Mouse (Mus musculus): ENCODE measurements at regions not wholly inside any gene's neighbourhood (a gene's known extent, or its start where the extent isn't known, plus 50 kb on each side); places are given as distances from the start of the nearest gene placed in this dataset.

DNA sequence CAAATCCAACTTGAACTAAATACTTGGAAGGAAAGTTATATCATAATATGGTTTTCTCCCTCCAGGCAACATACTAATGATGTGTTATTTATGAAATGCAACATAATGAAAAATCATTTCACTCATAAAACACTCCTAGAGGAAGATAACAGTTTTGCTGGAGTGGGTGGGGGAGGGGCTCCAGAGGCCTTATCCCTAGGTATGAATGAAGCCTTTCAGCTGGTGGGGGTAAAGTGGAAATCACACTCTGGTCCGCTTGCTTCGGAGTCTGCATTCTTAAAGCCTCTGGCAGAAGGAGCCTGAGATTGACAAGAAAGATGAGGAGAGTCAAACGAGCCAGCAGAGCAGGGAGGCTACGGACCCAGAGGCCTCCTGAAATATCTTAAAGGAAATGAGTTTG lies 219.5 kb upstream of the Map3k7 start:
- H3K27me3 ChIP-seq = no peaks in the 10 kb centered on the region
- no peak for ATAC-seq (replicated peaks; ENCODE audit: insufficient number of reproducible peaks, insufficient read depth, low FRiP score, low read depth)
- no peaks in the 10 kb centered on the region for H3K9me3 ChIP-seq (replicated peaks)
- H3K27ac ChIP-seq = no peak overlapping the region
- no peaks in the 10 kb centered on the region for H3K4me1 ChIP-seq (replicated peaks)
- no peaks in the 10 kb centered on the region for H3K36me3 ChIP-seq
- WGBS = 30% methylated on average over 4 of the region's 4 CpGs
- no peak overlapping the region for H3K9ac ChIP-seq
- no peak overlapping the region for H3K4me2 ChIP-seq
- H3K4me3 ChIP-seq = no peak overlapping the region

DNA sequence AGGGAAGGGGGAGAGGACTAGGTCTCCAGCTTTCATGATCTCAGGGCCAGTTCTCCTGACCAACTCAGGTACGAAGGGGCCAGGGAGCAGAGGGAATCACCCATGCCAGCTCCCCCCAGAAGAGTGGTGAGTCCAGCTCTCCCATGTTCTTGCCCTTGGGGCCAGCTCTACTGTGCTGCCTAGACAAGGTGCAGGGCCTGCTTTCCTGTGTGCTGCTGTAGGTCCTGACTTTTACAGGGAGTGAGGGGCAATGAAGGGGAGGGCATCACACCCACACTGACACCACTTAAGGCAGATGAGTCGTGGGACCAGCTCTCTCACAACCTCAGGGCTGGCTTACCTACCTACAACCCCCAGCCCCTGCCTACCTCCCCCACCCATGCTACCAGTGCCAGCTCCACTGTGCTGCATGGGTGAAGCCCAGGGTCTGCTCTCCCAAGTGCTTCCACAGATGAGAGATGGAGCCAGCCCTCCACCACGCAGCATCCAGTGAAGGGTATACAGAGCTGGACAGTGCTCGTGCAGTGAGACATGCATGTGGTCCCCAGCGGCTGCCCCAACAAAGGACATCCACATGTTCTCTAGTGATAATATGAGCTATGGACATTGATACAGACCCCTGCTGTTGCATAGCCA lies 210.1 kb upstream of the Map3k7 start:
- ATAC-seq (replicated peaks; ENCODE audit: insufficient number of reproducible peaks, insufficient read depth, low FRiP score, low read depth) = no peak
- H3K4me3 ChIP-seq = no peak overlapping the region
- WGBS = 83% methylated on average over 5 of the region's 5 CpGs

DNA sequence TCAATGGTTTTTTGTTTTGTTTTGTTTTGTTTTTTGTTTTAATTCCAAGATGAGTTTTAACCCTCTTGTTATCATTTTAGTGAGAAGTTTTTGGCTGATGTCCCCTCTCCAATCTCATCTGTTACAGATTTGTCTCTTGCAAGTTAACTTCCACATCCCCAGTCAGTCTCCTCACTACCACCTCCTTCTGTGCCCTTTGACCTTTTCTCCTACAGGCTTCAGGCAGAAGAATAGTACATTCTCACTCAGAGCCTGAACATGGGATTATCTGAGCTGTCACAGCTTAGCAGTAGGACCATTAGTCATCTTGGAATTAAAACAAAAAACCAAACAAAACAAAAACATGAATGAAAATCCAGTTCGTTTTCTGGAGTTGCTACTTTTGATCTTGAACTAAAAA lies 206.8 kb upstream of the Map3k7 start:
- no peak overlapping the region for H3K9ac ChIP-seq
- no peak for ATAC-seq (replicated peaks; ENCODE audit: insufficient number of reproducible peaks, insufficient read depth, low FRiP score, low read depth)
- no peaks in the 10 kb centered on the region for H3K36me3 ChIP-seq
- no peak overlapping the region for H3K4me3 ChIP-seq
- H3K4me2 ChIP-seq = no peak overlapping the region
- H3K27ac ChIP-seq = no peak overlapping the region
- peaks cover 6% of the 10 kb centered on the region; the same call in 1 of the 2 replicates for H3K4me1 ChIP-seq (replicated peaks)
- WGBS = 46% methylated on average over 1 of the region's 1 CpGs
- no peaks in the 10 kb centered on the region for H3K27me3 ChIP-seq
- no peaks in the 10 kb centered on the region for H3K9me3 ChIP-seq (replicated peaks)

More for the DNA sequence above, 210.1 kb upstream of the Map3k7 start:
- Histone ChIP-seq H3K27ac (no peak overlapping the region), H3K4me2 (no peak overlapping the region), H3K9me3 (replicated peaks) (no peaks in the 10 kb centered on the region), H3K27me3 (no peaks in the 10 kb centered on the region), H3K9ac (no peak overlapping the region), H3K4me1 (replicated peaks) (no peaks in the 10 kb centered on the region), H3K36me3 (no peaks in the 10 kb centered on the region)

DNA sequence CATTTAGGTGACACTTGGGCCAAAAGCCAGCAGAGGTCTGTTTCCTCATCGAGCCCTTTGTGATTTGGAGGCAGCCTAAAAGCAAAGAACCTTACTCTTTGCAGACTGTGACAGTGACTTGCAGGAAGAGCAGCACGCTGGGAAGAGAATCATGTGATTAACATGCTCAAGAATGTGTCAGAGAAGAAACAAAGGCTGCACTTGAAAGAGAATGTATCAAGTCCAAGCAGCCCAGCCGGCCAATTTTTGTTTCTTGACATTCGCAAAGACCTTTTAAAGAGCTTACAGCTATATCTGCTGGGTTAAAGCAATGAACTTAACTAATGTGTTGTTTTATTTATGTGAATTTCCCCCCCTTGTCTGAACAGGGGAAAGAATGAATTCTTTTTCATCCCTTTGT lies 203.8 kb upstream of the Map3k7 start:
- Histone ChIP-seq H3K36me3 (no peaks in the 10 kb centered on the region), H3K9me3 (replicated peaks) (no peaks in the 10 kb centered on the region), H3K27me3 (no peaks in the 10 kb centered on the region), H3K27ac (no peak overlapping the region), H3K9ac (no peak overlapping the region), H3K4me1 (replicated peaks) (peaks cover 8% of the 10 kb centered on the region; the same call in 1 of the 2 replicates), H3K4me3 (no peak overlapping the region), H3K4me2 (no peak overlapping the region)
- ATAC-seq (replicated peaks; ENCODE audit: insufficient number of reproducible peaks, insufficient read depth, low FRiP score, low read depth) = no peak
- WGBS = 42% methylated on average over 4 of the region's 4 CpGs

DNA sequence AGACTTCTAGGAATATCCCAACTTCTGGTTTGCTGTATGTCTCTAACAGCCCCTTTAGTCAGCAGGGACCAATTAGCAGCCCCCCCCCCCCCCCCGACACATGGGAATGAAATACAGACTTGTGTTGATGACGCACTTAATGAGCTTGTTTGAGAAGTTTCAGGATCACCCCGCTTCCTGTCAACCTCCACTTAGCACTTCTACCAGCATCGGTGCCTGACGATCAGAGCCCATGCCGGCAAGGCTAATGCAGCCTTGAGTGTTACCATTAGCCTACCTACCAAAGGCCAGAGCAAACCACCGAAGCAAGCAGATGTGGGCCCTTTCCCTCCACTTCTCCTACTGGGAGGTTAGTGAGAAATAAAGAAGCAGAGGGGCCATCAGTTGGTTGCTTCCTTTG lies 201.7 kb upstream of the Map3k7 start:
- Histone ChIP-seq H3K9me3 (replicated peaks) (no peaks in the 10 kb centered on the region), H3K9ac (no peak overlapping the region), H3K36me3 (no peaks in the 10 kb centered on the region), H3K4me3 (no peak overlapping the region), H3K4me1 (replicated peaks) (peaks cover 8% of the 10 kb centered on the region; the same call in 1 of the 2 replicates), H3K27ac (no peak overlapping the region), H3K27me3 (no peaks in the 10 kb centered on the region), H3K4me2 (peak overlapping the region; percentile 44)
- no peak for ATAC-seq (replicated peaks; ENCODE audit: insufficient number of reproducible peaks, insufficient read depth, low FRiP score, low read depth)
- 28% methylated on average over 7 of the region's 7 CpGs for WGBS

DNA sequence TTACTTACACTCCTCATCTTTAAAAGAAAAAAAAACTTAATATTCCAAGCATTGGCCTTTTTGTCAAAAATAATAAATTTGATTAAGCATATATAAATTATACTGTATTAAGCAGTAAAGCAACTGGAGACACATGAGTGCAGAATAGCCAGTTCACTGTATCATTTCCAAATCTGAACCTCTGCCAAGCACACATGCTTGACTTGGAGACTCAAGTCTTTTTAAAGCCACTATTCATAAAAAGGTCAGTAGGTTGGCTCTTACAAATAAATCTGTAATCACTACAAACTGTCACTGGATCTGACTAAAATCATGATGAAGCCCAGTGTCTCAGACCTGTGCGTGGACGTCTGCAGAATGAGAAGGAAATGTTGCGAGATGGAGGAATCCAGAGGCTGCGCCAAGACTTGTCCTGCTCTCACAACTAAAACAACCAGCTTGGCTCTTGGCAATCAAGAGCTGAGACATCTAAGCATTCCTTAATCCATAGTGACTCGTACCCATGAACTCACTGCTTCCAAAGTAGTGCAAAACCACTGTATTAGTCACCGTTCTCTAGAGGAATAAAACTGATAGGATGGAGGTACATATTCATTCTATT lies 195.8 kb upstream of the Map3k7 start:
- Histone ChIP-seq H3K4me2 (no peak overlapping the region), H3K4me1 (replicated peaks) (peaks cover 3% of the 10 kb centered on the region; the same call in 1 of the 2 replicates), H3K27me3 (no peaks in the 10 kb centered on the region), H3K9ac (no peak overlapping the region), H3K27ac (no peak overlapping the region), H3K4me3 (no peak overlapping the region), H3K9me3 (replicated peaks) (no peaks in the 10 kb centered on the region), H3K36me3 (no peaks in the 10 kb centered on the region)
- 48% methylated on average over 6 of the region's 6 CpGs for WGBS
- ATAC-seq (replicated peaks; ENCODE audit: insufficient number of reproducible peaks, insufficient read depth, low FRiP score, low read depth) = no peak

- Histone ChIP-seq H3K27me3 (no peaks in the 10 kb centered on the region), H3K27ac (no peak overlapping the region), H3K36me3 (no peaks in the 10 kb centered on the region), H3K9me3 (replicated peaks) (no peaks in the 10 kb centered on the region), H3K9ac (no peak overlapping the region), H3K4me2 (no peak overlapping the region), H3K4me3 (no peak overlapping the region), H3K4me1 (replicated peaks) (peaks cover 3% of the 10 kb centered on the region; the same call in 1 of the 2 replicates)
- 78% methylated on average over 4 of the region's 4 CpGs for WGBS
- no peak for ATAC-seq (replicated peaks; ENCODE audit: insufficient number of reproducible peaks, insufficient read depth, low FRiP score, low read depth)
Measured at GRCm38 (mm10) chr4:31769325-31769724, 194.6 kb upstream of the Map3k7 start.

DNA sequence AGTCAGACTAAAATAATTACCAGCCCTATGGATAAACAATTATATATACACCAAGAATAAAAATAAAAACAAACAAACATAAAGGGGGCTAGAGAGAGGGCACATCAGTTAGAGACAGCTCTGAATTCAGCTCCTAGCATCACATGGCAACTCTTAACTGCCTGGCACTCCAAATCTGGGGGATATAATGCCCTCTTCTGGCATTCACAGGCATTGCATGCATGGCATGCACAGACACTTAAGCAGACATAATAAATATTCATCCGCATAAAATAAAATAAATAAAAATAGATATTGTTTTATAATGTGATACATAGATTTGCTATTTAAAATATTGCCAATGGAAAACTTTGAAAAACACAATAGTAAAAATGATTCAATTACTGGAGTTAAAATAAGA lies 177.6 kb upstream of the Map3k7 start:
- ATAC-seq (replicated peaks; ENCODE audit: insufficient number of reproducible peaks, insufficient read depth, low FRiP score, low read depth) = no peak
- WGBS = 76% methylated on average over 1 of the region's 1 CpGs
- H3K4me3 ChIP-seq = no peak overlapping the region
- H3K9me3 ChIP-seq (replicated peaks) = no peaks in the 10 kb centered on the region
- H3K9ac ChIP-seq = no peak overlapping the region
- H3K27me3 ChIP-seq = no peaks in the 10 kb centered on the region
- H3K36me3 ChIP-seq = no peaks in the 10 kb centered on the region
- no peak overlapping the region for H3K4me2 ChIP-seq
- H3K27ac ChIP-seq = no peak overlapping the region
- H3K4me1 ChIP-seq (replicated peaks) = no peaks in the 10 kb centered on the region

DNA sequence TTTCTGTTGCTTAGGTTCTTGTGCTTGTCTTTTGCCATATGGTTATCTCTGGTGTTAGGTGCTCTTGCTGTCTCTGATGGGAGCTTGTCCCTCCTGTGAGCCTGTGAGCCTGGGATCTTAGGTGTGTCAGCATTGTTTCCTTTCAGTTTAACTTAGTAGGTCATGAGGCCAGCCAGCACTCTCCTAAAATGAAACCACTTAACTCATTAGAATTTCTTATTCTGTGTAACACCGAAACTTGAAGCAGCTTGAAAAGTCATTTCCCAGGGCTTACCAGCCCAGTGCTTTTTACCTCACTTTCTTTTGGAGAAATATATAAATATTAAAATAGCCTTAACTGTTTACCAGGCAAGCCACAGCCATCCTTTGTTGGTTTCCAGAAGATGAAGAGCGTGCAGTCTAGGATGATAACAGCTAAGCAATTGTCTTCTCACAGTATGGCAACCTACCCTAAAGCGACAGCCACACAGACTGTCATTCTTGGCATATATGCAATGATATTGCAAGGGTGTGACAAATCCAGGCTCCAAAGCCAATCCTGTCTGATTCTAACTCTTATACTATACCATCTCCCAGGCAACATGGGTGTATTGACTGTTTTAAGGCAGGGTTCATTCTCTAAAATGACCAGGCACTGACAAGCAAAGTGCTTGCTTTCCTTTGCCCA lies 146.2 kb upstream of the Map3k7 start:
- no peaks in the 10 kb centered on the region for H3K36me3 ChIP-seq
- no peaks in the 10 kb centered on the region; the same call in 1 of the 2 replicates for H3K9me3 ChIP-seq (replicated peaks)
- H3K27me3 ChIP-seq = no peaks in the 10 kb centered on the region
- H3K4me3 ChIP-seq = no peak overlapping the region
- H3K4me1 ChIP-seq (replicated peaks) = no peaks in the 10 kb centered on the region
- no peak overlapping the region for H3K9ac ChIP-seq
- no peak overlapping the region for H3K27ac ChIP-seq
- WGBS = 88% methylated on average over 3 of the region's 3 CpGs
- no peak overlapping the region for H3K4me2 ChIP-seq
- ATAC-seq (replicated peaks; ENCODE audit: insufficient number of reproducible peaks, insufficient read depth, low FRiP score, low read depth) = no peak

DNA sequence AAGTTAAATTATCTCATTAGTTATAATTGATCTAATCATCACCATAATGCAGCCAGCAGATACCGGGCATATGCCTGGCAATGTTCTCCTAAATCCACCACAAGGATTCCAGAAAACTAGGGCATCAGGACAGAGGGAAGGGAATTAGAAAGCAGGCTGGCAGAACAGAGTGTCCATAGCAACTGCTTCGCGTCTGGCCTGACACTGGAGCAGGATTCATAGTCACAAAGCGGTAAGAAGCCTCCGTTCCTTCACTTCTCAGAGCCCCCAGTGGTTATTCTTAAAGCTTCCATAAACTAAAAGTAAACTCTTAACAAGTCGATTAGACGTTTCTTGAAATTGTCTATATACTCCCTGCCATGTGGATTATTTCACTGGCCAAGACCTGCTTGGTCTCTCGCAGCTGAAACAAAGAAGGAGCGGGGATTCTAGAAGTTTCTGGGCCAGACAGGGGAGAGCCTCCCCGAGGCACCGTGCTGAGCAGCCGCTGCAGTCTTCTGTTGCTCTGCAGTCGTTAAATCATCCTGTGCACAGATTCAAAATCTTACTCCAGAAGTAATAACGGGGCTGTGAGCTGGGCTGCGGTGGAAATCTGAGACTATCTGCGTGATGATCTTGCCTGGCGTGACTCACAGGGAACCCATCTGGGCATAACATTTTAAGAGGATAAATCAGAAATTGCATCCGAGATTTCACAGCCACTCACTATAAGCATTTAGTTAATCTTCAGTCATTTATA lies 144.2 kb upstream of the Map3k7 start:
- no peak overlapping the region for H3K27ac ChIP-seq
- no peaks in the 10 kb centered on the region for H3K36me3 ChIP-seq
- ATAC-seq (replicated peaks; ENCODE audit: insufficient number of reproducible peaks, insufficient read depth, low FRiP score, low read depth) = no peak
- H3K4me1 ChIP-seq (replicated peaks) = peaks cover 8% of the 10 kb centered on the region; the same call in 1 of the 2 replicates
- H3K9me3 ChIP-seq (replicated peaks) = no peaks in the 10 kb centered on the region
- no peak overlapping the region for H3K9ac ChIP-seq
- WGBS = 71% methylated on average over 18 of the region's 18 CpGs
- H3K4me3 ChIP-seq = no peak overlapping the region
- H3K4me2 ChIP-seq = no peak overlapping the region
- H3K27me3 ChIP-seq = no peaks in the 10 kb centered on the region

DNA sequence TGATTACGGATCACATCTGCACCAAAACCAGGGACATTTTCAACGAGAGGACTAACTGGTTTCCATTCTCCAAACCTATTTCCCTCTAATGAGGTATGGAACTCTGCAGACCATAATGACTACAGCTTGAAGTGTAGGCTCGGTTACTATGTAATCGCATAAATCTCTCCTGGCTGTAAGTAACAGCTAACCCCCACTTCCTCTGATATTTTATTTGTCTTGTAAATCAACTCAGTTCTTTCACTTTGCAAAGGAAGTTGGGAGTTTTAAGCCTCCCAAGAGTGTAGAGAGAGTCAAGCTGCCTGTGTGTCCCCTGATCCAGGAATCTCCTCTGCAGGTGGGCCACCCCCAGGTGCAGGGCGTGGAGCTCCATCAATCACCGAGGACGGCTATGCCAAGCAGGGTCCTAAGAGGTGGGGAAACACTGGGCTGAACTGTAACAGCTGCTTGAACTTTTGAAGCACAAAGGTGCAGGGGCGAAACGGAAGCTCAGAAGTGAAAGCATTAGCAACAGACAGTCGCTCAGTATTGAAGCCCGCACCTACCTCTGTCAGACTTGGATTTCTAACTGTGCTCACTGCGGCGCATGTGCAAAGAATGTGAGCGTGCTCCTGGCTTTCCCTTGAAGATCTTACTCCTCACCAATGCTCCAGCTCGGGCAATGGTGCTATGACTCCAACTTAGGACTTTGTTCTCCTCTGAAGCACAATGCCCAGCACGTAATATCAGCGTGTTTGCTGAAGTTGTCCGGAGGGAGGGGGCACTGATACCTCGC lies 140.1 kb upstream of the Map3k7 start:
- H3K4me3 ChIP-seq = peak overlapping the region; percentile 32
- H3K4me2 ChIP-seq = peak overlapping the region; percentile 66
- no peak overlapping the region for H3K27ac ChIP-seq
- H3K9me3 ChIP-seq (replicated peaks) = no peaks in the 10 kb centered on the region
- H3K27me3 ChIP-seq = no peaks in the 10 kb centered on the region
- H3K36me3 ChIP-seq = no peaks in the 10 kb centered on the region
- WGBS = 42% methylated on average over 19 of the region's 19 CpGs
- peak overlapping the region; percentile 17; the same call in 1 of the 2 replicates for H3K9ac ChIP-seq
- no peak; the same call in 1 of the 2 replicates for ATAC-seq (replicated peaks; ENCODE audit: insufficient number of reproducible peaks, insufficient read depth, low FRiP score, low read depth)
- peaks cover 16% of the 10 kb centered on the region for H3K4me1 ChIP-seq (replicated peaks)
